ENCODE assay signal across 11 mouse cellular contexts in the genomic region with DNA sequence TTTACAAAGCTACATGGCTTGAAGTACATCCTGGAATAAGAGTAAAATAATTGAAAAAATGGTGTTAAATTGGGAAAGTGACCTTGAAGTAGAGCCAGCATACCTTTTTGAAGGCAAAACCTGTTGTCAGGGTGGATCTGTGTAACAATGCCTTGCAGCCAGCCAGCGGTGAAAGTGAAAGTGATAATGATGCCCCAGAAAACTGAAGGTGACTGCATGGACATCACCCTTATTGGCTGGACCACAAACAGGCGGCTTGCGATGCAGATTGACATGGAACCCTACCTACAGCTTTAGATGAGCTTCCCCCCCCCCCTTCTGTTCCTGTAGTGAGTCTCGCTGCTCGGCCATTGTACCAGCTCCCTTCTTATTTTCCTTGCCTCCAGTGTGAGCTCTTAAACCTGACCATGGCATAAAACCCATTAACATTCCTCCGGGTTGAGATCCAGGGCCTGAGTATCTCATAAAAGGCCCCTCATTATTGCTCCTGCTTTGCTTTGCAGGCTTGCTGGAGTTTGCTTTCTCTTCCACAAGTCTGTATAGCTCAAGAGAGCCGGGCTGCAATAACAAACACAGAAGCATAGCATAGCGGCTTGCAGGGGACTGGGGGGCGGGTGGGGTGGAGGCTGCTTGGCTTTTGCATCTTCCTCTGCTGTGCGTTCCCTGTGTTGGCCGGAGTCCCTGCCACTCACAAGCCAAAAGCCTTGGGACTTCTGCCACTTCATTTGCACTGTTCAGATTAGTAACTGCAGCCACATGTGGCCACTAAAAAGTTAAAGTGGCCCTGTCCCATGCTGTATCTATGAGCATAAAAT.
DNase-seq lines count a peak whose midpoint lies in the region; ATAC-seq and TF ChIP-seq lines count a peak whose summit lies in the region.
"Had no signal": no experiment of that assay in that cellular context is flagged by ENCODE, and none has a peak within 500 bp of the region (broad histone marks: within the 10 kb centered on the region; RNA-seq: fewer than 3 reads in every experiment).

No protein-coding gene starts in this region.

- no peak for TF ChIP-seq POLR2A in kidney, adult 2 months (IDR thresholded peaks at IDR 0.05; ENCODE audit: low read depth, low read length)
- no peak for TF ChIP-seq POLR2A in CH12.LX (IDR thresholded peaks at IDR 0.05; ENCODE audit: low read depth, low read length)

- peak; percentile 12 for DNase-seq in kidney, adult 2 months
- no peak for DNase-seq in kidney, adult 8-10 months
- DNase-seq in CH12.LX (ENCODE audit: extremely low read depth): no peak
- peak; percentile 23 to 52 for DNase-seq in heart, postnatal 36 days
- no peak for DNase-seq in cerebellum, adult 18-20 months
- DNase-seq: right cerebral cortex, postnatal 14 days had no signal

- no peak for TF ChIP-seq RAD21 in CH12.LX (IDR thresholded peaks at IDR 0.05; ENCODE audit: low read depth, low read length)

- H3K4me2 ChIP-seq in CH12.LX (ENCODE audit: insufficient read depth, low read depth, poor library complexity, severe bottlenecking): peak overlapping the region; percentile 55
- H3K4me2 ChIP-seq in forebrain, embryonic 15.5 days (replicated peaks): peak overlapping the region; percentile 2; the same call in 1 of the 2 replicates
- no peak overlapping the region for H3K4me2 ChIP-seq in intestine, embryonic 15.5 days (replicated peaks)

- H3K9me3 ChIP-seq in CH12.LX (replicated peaks; ENCODE audit: low read length): no peaks in the 10 kb centered on the region
- no peaks in the 10 kb centered on the region for H3K9me3 ChIP-seq in forebrain, embryonic 15.5 days
- no peaks in the 10 kb centered on the region for H3K9me3 ChIP-seq in intestine, embryonic 15.5 days

- no peak overlapping the region for H3K27ac ChIP-seq in kidney, adult 2 months (ENCODE audit: insufficient read depth, low read depth, low read length)
- no peak overlapping the region for H3K27ac ChIP-seq in CH12.LX (ENCODE audit: insufficient read depth, low read depth)
- 0 out of 2 replicates have a peak overlapping the region, but pooled peaks have one; percentile 17 for H3K27ac ChIP-seq in forebrain, embryonic 15.5 days (replicated peaks)
- no peak overlapping the region for H3K27ac ChIP-seq in intestine, embryonic 15.5 days
- H3K27ac ChIP-seq: kidney, postnatal 0 days; macrophage had no signal

- in situ Hi-C loops in CH12.LX (cut with MboI; ENCODE audit: low pct_ligation_motif_present, low pct_unique_long_range_greater_than_20kb, low sequenced_read_pairs): no loop called here

- no peak for TF ChIP-seq CTCF in kidney, adult 2 months (conservative IDR thresholded peaks at IDR 0.05; ENCODE audit: insufficient read depth, insufficient read length, low read depth, low read length)
- no peak for TF ChIP-seq CTCF in CH12.LX (conservative IDR thresholded peaks at IDR 0.05 in 1 of 2, IDR thresholded peaks at IDR 0.05 in 1 of 2; ENCODE audit: low read depth in 2 of 2, low read length in 2 of 2)

- no peaks in the 10 kb centered on the region; the same call in 1 of the 2 replicates for H3K27me3 ChIP-seq in kidney, adult 2 months (replicated peaks; ENCODE audit: control insufficient read depth, insufficient read depth, low read length)
- H3K27me3 ChIP-seq in CH12.LX (replicated peaks): peaks cover 2% of the 10 kb centered on the region
- H3K27me3 ChIP-seq in forebrain, embryonic 15.5 days: no peaks in the 10 kb centered on the region
- no peaks in the 10 kb centered on the region for H3K27me3 ChIP-seq in intestine, embryonic 15.5 days (replicated peaks)

- dilution Hi-C loops in CH12.LX (cut with MboI; ENCODE audit: extremely low pct_ligation_motif_present, extremely low pct_unique_long_range_greater_than_20kb, low sequenced_read_pairs): no loop called here

- H3K36me3 ChIP-seq in kidney, adult 2 months (ENCODE audit: control insufficient read depth, insufficient read depth, low read length): no peaks in the 10 kb centered on the region
- no peaks in the 10 kb centered on the region for H3K36me3 ChIP-seq in CH12.LX (replicated peaks in 1 of 2; ENCODE audit: control insufficient read depth in 1 of 2, insufficient read depth in 1 of 2, low read length in 1 of 2)
- no peaks in the 10 kb centered on the region for H3K36me3 ChIP-seq in forebrain, embryonic 15.5 days
- H3K36me3 ChIP-seq in intestine, embryonic 15.5 days: no peaks in the 10 kb centered on the region

- H3K4me1 ChIP-seq in kidney, adult 2 months (ENCODE audit: control insufficient read depth, insufficient read depth, low read length): peaks cover 5% of the 10 kb centered on the region; the same call in 1 of the 2 replicates
- H3K4me1 ChIP-seq in CH12.LX (ENCODE audit: control insufficient read depth in 1 of 2, insufficient read depth in 2 of 2): no peaks in the 10 kb centered on the region; a peak in 1 of 4 replicates
- peaks cover 8% of the 10 kb centered on the region; the same call in 1 of the 2 replicates for H3K4me1 ChIP-seq in forebrain, embryonic 15.5 days
- H3K4me1 ChIP-seq in intestine, embryonic 15.5 days (replicated peaks): no peaks in the 10 kb centered on the region

- no peak for TF ChIP-seq EP300 in CH12.LX (IDR thresholded peaks at IDR 0.05; ENCODE audit: low read length)

- ATAC-seq in forebrain, embryonic 15.5 days (replicated peaks): peak; percentile 46
- ATAC-seq in intestine, embryonic 15.5 days: no peak
- no peak for ATAC-seq in cerebellum, adult (ENCODE audit: insufficient number of reproducible peaks, low FRiP score, low TSS enrichment)

- H3K79me2 ChIP-seq in CH12.LX (replicated peaks; ENCODE audit: control insufficient read depth, extremely low read depth, insufficient read depth, poor library complexity, severe bottlenecking): no peaks in the 10 kb centered on the region

- no peak overlapping the region for H3K9ac ChIP-seq in CH12.LX (ENCODE audit: insufficient read depth, low read depth)
- no peak overlapping the region for H3K9ac ChIP-seq in forebrain, embryonic 15.5 days (replicated peaks)
- H3K9ac ChIP-seq in intestine, embryonic 15.5 days: no peak overlapping the region

- no peak overlapping the region for H3K4me3 ChIP-seq in kidney, adult 2 months (ENCODE audit: insufficient read depth, low read depth, low read length)
- no peak overlapping the region for H3K4me3 ChIP-seq in CH12.LX (replicated peaks in 1 of 3; ENCODE audit: low read depth in 2 of 3, low read length in 2 of 3, poor library complexity in 1 of 3)
- no peak overlapping the region for H3K4me3 ChIP-seq in forebrain, embryonic 15.5 days
- no peak overlapping the region for H3K4me3 ChIP-seq in intestine, embryonic 15.5 days (replicated peaks)

- intact Hi-C loops in heart, postnatal 36 days (cut with DNase I): loop anchor here (5.0 kb wide), 1 partner anchor 122 kb away; no protein-coding TSS in a partner anchor

- WGBS in kidney, adult 2 months: 62% methylated on average over 11 of the region's 11 CpGs
- 23% methylated on average over 11 of the region's 11 CpGs for WGBS in forebrain, embryonic 15.5 days
- WGBS in intestine, embryonic 15.5 days: 61% methylated on average over 11 of the region's 11 CpGs

TF ChIP-seq in CH12.LX, 34 proteins besides CTCF, POLR2A, EP300 and RAD21:
- TF ChIP-seq E2F4 (IDR thresholded peaks at IDR 0.05; ENCODE audit: insufficient replicate concordance, low read depth, low read length): no peak
- no peak for TF ChIP-seq TBP (conservative IDR thresholded peaks at IDR 0.05; ENCODE audit: low read depth, low read length)
- no peak for TF ChIP-seq MEF2A (IDR thresholded peaks at IDR 0.05; ENCODE audit: borderline replicate concordance, low read depth, low read length)
- no peak for TF ChIP-seq PAX5 (IDR thresholded peaks at IDR 0.05; ENCODE audit: low read length)
- TF ChIP-seq TCF12 (IDR thresholded peaks at IDR 0.05; ENCODE audit: low read depth, low read length): no peak

Comparison
In these comparisons a context has a peak if more than half of its experiments do, and no peak if none do; other contexts are left out.
1. DNase-seq: peak in kidney, adult 2 months (single experiment) and heart, postnatal 36 days (2 of 2); none in kidney, adult 8-10 months (0 of 2), CH12.LX (single experiment) and cerebellum, adult 18-20 months (0 of 2).